Mouse (Mus musculus) layer of hippocampus, adult 9-11 months (tissue): ENCODE data around the gene Olfr1102.

ENCODE experiments used
- DNase-seq: peaks from one replicate; pipeline ENCODE4 v3.0.0; 2022

The Olfr1102 gene

DNA sequence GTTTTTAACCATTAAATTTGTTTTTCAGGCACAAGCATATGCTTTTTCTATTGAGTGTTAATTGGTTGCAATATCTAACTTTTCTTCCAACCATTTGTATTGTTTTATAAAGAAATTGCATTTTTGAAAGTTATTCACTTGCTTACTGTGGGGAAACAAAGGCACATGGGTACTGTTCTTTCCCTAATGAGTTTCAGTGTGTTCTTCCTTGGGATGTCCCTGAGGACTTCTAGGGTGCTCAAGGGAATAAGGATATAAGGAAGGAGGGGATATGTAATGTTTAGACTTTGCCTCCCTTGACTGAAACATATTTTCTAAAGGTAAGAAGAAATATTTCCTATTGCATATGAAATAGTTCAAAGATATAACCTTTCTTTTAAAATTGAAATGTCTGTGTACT lies at the start of gene Olfr1102:
Gene Olfr1102 (plus strand): TSS at position 301 of the 400 bp plus-strand sequence.
- DNase-seq, result no peak

DNA sequence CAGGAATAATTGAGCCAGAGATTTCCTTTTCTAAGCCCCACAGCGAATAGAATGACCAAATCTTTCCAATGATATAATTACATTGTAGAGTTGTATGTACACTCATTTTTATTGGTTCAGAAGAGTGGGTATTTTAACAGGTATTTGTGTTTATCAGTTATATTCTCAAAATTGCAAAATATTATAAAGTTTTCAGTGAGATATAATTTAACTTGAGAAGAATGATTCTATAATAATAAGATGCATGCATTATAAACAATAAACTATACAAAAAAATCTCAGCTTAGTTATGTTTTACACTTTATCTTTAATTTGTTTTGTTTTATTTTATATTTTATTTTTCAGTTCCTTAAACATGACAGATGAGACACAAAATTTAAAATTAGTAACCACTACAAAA lies 37.6 kb upstream of the Olfr1102 start, which contains the start of gene Olfr1099:
Gene Olfr1099 (minus strand): TSS at position 101 of the 400 bp plus-strand sequence.
- no peak for DNase-seq

DNA sequence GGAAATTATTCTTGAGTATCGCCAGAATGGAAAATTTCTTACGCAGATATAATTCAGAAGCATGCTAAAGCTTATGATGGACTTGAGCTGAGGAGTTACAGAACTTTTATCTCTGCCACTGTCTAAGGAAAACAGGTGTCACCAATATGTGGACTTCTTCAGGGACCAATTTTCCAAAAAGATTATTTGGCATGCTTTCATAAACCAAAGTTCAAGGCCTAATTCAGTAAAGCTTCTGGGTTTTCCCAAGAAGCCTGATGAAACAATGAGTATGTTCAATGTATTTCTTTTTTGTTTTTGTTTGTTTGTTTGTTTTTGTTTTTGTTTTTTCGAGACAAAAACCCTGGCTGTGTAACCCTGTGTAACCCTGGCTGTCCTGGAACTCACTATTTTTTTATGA lies 18.3 kb upstream of the Olfr1102 start, which contains the start of gene Olfr1100:
Gene Olfr1100 (minus strand): TSS at position 101 of the 400 bp plus-strand sequence.
- DNase-seq, result no peak

DNA sequence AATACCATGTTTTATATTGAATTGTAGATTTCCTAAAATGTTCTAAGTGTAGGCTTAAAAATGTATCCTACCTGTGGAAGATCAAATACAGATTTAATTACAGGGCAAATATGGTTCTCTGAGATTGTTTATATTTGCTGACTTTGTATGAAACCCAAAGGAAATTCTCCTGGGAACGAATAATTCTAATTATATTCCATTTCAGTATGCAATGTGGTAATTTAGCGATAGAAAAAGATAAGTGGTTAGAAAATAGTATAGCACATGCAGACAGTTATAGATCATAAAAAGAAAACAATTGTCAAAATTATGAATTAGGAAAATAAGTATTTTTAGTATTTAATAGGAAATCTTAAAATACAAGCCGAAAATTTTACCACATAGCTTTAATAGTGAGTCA lies 7.1 kb upstream of the Olfr1102 start, which contains the start of gene Olfr1101:
Gene Olfr1101 (minus strand): TSS at position 101 of the 400 bp plus-strand sequence.
- no peak for DNase-seq

DNA sequence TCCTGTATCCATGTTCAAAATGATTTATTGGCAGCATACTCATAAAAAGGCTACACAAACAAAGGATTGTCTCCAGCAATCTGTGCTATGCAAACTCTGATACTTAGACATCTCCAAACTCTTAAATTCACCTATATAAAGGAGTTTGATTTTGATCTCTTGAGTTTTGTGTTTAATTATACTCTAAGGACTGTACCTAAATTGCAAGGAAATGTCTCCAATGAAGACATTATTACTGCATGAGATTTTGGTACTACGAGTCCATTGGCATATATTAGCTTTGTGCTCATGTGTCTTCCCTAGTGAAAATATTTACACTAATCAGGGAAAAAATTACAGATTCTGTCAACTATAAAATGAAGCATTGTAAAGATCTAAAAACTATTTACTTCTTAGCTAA lies 28.8 kb downstream of the Olfr1102 start, which contains the start of gene Olfr1104:
Gene Olfr1104 (minus strand): TSS at position 101 of the 400 bp plus-strand sequence.
- DNase-seq, result no peak

DNA sequence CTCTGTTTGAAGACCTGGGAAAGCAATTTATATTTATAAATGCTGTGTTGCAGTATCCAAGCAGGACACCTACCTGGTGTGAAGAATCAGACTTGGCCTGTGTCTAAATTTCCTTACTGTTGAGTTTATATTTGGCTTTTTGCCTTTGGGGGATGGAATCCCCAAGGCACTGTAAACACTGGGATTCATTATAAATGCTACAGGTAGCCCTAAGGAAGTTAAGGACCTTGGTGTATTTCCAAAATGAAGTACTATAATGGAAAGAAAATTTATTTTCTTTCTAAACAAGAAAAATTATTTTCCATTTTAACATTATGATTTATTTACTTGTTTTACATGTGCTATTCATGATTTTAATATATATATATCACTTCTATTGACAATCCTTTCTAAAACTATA lies 38.2 kb downstream of the Olfr1102 start, which contains the start of gene Olfr1105:
Gene Olfr1105 (minus strand): TSS at position 101 of the 400 bp plus-strand sequence.
- no peak for DNase-seq

DNA sequence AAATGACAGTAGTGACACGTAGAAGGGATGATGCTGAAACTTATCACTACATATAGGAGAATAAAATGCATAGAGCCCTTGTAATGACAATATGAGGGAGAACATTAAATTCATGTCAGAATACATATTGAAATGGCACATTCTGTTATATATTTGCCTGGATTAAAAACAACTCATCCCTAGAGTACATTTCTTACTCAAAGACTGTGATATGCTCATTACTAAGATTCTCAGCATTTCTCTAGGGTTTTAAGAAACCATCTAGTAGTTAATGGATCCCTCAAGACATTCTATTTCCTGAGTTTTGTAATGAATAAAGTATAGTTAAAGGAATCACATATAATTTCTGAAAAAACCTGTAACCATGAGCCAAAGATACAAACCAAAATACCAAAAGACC lies 54.0 kb downstream of the Olfr1102 start, which contains the start of gene Olfr1106:
Gene Olfr1106 (minus strand): TSS at position 101 of the 400 bp plus-strand sequence.
- no peak for DNase-seq
